Mouse (Mus musculus) Patski (cell line): Measurements from ENCODE around the gene Pald1. TPM values are rescaled to one million over a fixed set of nuclear protein-coding genes. Genes with fewer than 3 reads are reported as not detected.

Source experiments
- ATAC-seq: fragments of 100-300 bp; one replicate; pipeline ENCODE4 v1.8.0; 2021
- CTCF ChIA-PET: fragments of 350-600 bp; sonication (Branson Sonifier 250); formaldehyde crosslinking; loops from one replicate; lab custom pipeline; 2022; ENCODE audit warnings: inconsistent platforms; lab: Charles Lee
- POLR2A ChIA-PET: fragments of 350-600 bp; sonication (Branson Sonifier 250); formaldehyde crosslinking; loops from one replicate; lab custom pipeline; 2022; ENCODE audit warnings: antibody characterized with exemption, inconsistent platforms; lab: Charles Lee
- DNase-seq: peaks from one replicate; pipeline ENCODE4 v3.0.0-alpha.2; 2011; ENCODE audit warnings: low read depth, low spot score
- H3K27me3 ChIP-seq: fragments of 371-371 bp; one replicate; pipeline ENCODE4 v1.5.1; 2021
- CTCF ChIP-seq: fragments of 100-300 bp; IDR thresholded peaks from one replicate; pipeline ENCODE4 v1.5.1; 2021
- in situ Hi-C: fragments of 300-500 bp; cut with MboI; formaldehyde crosslinking; loops from 3 replicates; pipeline ENCODE4 v1.11.1; 2018; ENCODE audit warnings: low pct_unique_long_range_greater_than_20kb, mixed read lengths
- polyA plus RNA-seq: library from polyadenylated mRNA; unstranded; gene quantifications from one replicate; pipeline ENCODE4 v1.2.3, GENCODE M21; 2021

Pald1 gene
- polyA plus RNA-seq, 1 experiment from 2014 or later, result 14.5 TPM

GRCm38 (mm10) chr10:61357658-61358057 lies 25.7 kb downstream of the Pald1 start:
- POLR2A ChIA-PET, result no interaction called here
- no peak for TF ChIP-seq CTCF
- in situ Hi-C loops, result no loop called here

GRCm38 (mm10) chr10:61356568-61356967 lies 26.8 kb downstream of the Pald1 start:
- no peaks in the 10 kb centered on the region for H3K27me3 ChIP-seq
- in situ Hi-C loops, result no loop called here
- ATAC-seq (no peak), DNase-seq (no peak)
- ChIA-PET CTCF (interaction anchor here (1.4 to 1.7 kb wide), 2 partner anchors 14 to 19 kb away, joined by 3 read pairs; no protein-coding TSS in a partner anchor), POLR2A (no interaction called here)
- TF ChIP-seq CTCF, result no peak

More at GRCm38 (mm10) chr10:61357658-61358057, 25.7 kb downstream of the Pald1 start:
- H3K27me3 ChIP-seq, result no peaks in the 10 kb centered on the region
- no peak for DNase-seq
- CTCF ChIA-PET, result interaction anchor here (1.2 to 1.7 kb wide), 3 partner anchors 13 to 42 kb away, joined by 3 to 4 read pairs (median 3); no protein-coding TSS in a partner anchor
- ATAC-seq, result no peak

DNA sequence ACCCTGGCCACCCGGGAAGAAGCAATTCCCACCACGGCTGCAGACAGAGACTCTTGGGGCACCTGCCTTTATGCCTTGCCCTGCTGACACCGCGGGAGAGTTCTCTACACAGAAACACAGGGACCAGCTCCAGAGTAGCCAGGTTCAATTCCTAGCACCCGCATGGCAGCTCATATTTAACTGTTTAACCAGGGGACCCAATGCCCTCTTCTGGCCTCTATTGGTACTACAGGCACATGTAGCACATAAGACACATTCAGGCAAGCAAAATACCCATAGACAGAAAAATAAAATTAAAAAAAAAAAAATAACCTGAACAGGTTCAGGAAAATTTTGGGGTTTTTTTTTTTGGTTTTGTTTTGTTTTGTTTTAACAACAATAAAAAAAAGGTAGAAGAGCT lies 27.2 kb downstream of the Pald1 start:
- no peaks in the 10 kb centered on the region for H3K27me3 ChIP-seq
- POLR2A ChIA-PET, result no interaction called here
- ATAC-seq, result no peak
- no peak for TF ChIP-seq CTCF
- in situ Hi-C loops, result no loop called here
- CTCF ChIA-PET, result no interaction called here
- no peak for DNase-seq

DNA sequence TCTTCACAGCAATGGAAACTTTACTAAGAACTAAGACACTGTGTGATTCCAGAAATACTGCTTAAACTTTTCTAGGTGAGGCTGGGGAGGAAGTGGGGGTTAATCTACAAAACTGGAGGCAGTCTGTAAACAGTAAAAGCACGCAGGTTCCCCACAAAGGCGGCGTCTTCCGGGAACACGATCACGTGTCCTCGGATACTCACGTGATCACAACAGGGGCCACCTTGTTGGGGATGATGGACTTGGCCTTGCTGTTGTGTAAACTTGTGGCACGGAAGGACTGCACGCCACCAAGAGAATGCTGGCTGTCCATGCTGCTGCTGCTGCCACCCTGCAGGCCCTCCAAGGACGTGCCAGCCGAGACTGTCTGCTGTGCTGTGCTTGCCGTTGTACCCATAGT lies 27.7 kb downstream of the Pald1 start:
- no peaks in the 10 kb centered on the region for H3K27me3 ChIP-seq
- ChIA-PET CTCF (no interaction called here), POLR2A (no interaction called here)
- in situ Hi-C loops, result no loop called here
- DNase-seq (no peak), ATAC-seq (no peak)
- no peak for TF ChIP-seq CTCF

DNA sequence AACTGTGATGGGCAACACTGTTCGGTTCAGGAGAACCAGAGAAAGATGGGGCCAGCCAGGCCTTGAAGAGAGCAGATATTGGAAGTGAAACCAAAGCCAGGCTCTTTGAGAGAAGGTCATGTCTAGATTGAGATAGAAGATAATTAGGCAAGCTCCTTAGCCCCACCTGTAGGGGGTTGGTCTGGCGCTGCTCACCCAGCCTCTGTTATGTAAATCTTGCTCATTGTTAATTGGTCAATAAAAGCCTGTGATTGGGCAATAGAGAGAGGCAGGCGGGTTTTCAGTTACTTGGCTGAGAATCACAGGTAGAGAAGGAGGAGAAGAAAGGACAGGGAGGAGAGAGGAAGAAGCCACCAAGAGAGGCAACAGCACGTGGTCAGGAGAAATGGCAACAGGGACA lies 32.1 kb downstream of the Pald1 start:
- CTCF ChIA-PET, result interaction anchor here (1.4 kb wide), 1 partner anchor 151 kb away, joined by 3 read pairs; no protein-coding TSS in a partner anchor
- H3K27me3 ChIP-seq, result no peaks in the 10 kb centered on the region
- in situ Hi-C loops, result no loop called here
- DNase-seq (no peak), ATAC-seq (no peak)
- no peak for TF ChIP-seq CTCF
- POLR2A ChIA-PET, result no interaction called here

- H3K27me3 ChIP-seq, result no peaks in the 10 kb centered on the region
- ATAC-seq, result no peak
Measured at GRCm38 (mm10) chr10:61346374-61346773, 37.0 kb downstream of the Pald1 start.

DNA sequence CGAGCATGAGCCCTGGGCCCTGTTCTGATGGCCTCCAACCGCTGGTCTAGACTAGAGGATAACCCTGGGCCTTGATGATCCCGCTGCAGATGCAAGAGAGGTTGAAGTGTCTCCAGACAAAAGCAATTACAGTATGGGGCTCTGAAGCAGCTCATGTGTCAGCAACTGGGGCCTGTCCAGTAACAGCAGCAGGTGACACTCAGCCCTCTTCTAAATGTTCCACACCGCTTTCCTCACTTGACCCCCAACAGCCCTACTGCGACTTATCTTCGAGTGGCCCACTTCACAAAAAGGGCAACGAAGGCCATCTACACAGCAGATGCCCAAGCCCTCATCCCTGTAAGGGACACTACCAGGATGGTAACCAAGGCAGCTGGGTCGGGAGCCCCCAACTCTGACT lies 38.2 kb downstream of the Pald1 start:
- ChIA-PET CTCF (interaction anchor here (0.8 to 3.1 kb wide), 5 partner anchors 50 to 279 kb away, joined by 3 to 10 read pairs (median 5); no protein-coding TSS in a partner anchor), POLR2A (no interaction called here)
- in situ Hi-C loops, result no loop called here
- TF ChIP-seq CTCF, result no peak
- H3K27me3 ChIP-seq, result no peaks in the 10 kb centered on the region
- DNase-seq (no peak), ATAC-seq (no peak)

More at GRCm38 (mm10) chr10:61346374-61346773, 37.0 kb downstream of the Pald1 start:
- no peak for DNase-seq
- in situ Hi-C loops, result no loop called here
- CTCF ChIA-PET, result interaction anchor here (1.2 kb wide), 1 partner anchor 278 kb away, joined by 3 read pairs; no protein-coding TSS in a partner anchor
- POLR2A ChIA-PET, result no interaction called here
- no peak for TF ChIP-seq CTCF

DNA sequence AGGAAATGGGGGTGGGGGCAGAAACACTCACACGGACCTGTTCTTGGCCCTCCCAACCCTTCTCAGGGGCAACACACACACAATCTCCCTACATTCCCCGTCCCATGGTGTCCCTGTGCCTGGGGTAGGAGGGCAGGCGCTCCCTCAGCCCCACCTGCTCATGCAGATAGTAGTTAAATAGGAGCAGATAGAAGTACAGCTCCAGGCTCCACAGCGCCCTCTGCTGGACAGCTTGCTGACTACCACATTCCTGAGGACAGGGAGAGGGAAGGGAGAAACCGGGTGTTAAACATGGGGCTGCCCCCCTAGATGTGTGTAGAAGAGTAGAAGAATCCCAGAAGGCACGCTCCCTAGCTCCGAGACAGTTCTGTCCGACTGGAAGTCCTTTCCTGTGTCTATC lies 39.4 kb downstream of the Pald1 start:
- POLR2A ChIA-PET, result no interaction called here
- no peaks in the 10 kb centered on the region for H3K27me3 ChIP-seq
- DNase-seq (no peak), ATAC-seq (no peak)
- in situ Hi-C loops, result loop anchor here (5.0 kb wide), 1 partner anchor 53 kb away; no protein-coding TSS in a partner anchor
- TF ChIP-seq CTCF, result no peak
- CTCF ChIA-PET, result interaction anchor here (0.7 to 3.1 kb wide), 8 partner anchors 9 to 145 kb away, joined by 3 to 16 read pairs (median 4); no protein-coding TSS in a partner anchor

GRCm38 (mm10) chr10:61342750-61343149 lies 40.6 kb downstream of the Pald1 start:
- no peak for TF ChIP-seq CTCF
- no peak for DNase-seq
- in situ Hi-C loops, result loop anchor here (5.0 kb wide), 1 partner anchor 55 kb away; no protein-coding TSS in a partner anchor
- ATAC-seq, result no peak
- POLR2A ChIA-PET, result no interaction called here
- CTCF ChIA-PET, result interaction anchor here (0.8 to 3.1 kb wide), 4 partner anchors 52 to 143 kb away, joined by 3 to 16 read pairs (median 8); no protein-coding TSS in a partner anchor
- H3K27me3 ChIP-seq, result no peaks in the 10 kb centered on the region

DNA sequence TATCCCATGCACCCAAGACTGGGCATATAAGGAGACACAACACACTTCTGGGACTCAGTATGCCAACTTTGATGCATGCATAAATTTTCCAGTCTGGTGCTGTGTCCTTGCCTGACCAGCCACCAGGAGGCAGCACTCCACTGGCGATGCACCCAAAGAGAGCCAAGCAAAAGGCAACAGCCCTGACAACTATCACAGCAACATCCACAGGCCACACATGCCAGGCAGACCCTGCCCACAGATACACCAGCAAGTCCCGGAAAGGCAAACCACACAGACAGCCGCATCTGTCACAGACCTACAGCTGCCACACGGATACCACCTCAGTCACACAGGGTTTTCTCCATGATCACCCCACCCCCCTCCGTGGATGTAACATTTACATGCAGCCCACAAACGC lies 41.8 kb downstream of the Pald1 start:
- DNase-seq (no peak), ATAC-seq (no peak)
- no peak for TF ChIP-seq CTCF
- ChIA-PET POLR2A (interaction anchor here (1.0 kb wide), 1 partner anchor 110 kb away, joined by 3 read pairs; no protein-coding TSS in a partner anchor), CTCF (interaction anchor here (0.8 to 2.9 kb wide), 5 partner anchors 39 to 60 kb away, joined by 3 to 16 read pairs (median 7); no protein-coding TSS in a partner anchor)
- in situ Hi-C loops, result loop anchor here (5.0 kb wide), 1 partner anchor 56 kb away; no protein-coding TSS in a partner anchor
- no peaks in the 10 kb centered on the region for H3K27me3 ChIP-seq

- in situ Hi-C loops, result loop anchor here (5.0 kb wide), 1 partner anchor 56 kb away; no protein-coding TSS in a partner anchor
- H3K27me3 ChIP-seq, result no peaks in the 10 kb centered on the region
- CTCF ChIA-PET, result interaction anchor here (0.8 to 2.4 kb wide), 5 partner anchors 39 to 127 kb away, joined by 3 to 12 read pairs (median 3); no protein-coding TSS in a partner anchor
Measured at GRCm38 (mm10) chr10:61341045-61341444, 42.3 kb downstream of the Pald1 start.

More at GRCm38 (mm10) chr10:61341045-61341444, 42.3 kb downstream of the Pald1 start:
- no peak for TF ChIP-seq CTCF
- POLR2A ChIA-PET, result interaction anchor here (0.7 to 1.0 kb wide), 2 partner anchors 58 to 111 kb away, joined by 3 to 4 read pairs; no protein-coding TSS in a partner anchor
- DNase-seq, result no peak
- no peak for ATAC-seq
